Mouse (Mus musculus): ENCODE measurements around the gene Lhx2.

The Lhx2 gene

GRCm38 (mm10) chr2:38417970-38418369 is 78.9 kb downstream of the Lhx2 start:
- peak; percentile 44 for DNase-seq
